Mouse (Mus musculus): ENCODE measurements around the gene Usp4.
A peak's percentile ranks its signal among the peaks of the same experiment; 100 is the strongest.

The Usp4 gene

DNA sequence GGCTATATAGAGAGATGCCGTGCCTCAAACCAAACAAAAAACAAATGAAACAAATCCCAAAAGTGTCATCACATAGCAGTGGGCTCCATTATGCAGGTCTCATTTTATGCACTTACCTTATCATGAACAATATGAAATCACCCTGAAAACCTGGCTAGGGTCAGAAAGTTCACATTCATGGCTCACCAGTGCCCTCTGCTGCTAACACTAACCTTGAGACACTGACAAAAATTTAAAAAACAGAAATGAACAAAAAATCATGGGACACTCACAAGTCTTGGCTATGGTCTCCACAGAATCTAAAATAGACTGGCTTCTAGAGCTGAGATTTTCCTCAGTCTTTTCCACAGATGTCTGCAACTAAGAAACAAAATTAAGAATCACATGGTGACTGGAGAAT, 64.6 kb downstream of the Usp4 start:
- DNase-seq (ENCODE audit: low spot score) = peak; percentile 37

DNA sequence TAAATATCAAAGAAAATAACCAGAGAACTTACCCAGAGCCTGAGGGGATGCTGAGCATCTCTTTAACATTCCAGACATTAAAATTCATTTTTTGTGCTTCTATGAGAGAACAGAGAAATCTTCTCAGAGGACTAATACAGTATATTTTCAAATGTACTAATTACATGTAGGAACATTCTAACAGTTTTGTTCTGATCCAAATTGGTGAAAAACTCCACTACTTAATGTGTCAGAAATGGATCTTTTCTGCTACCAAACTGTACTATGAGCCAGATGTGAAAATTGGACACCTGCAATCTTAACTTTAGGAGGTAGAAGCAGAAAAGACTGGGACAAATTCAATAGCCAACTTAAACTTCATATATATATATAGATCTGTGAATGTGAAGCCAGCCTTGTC, 80.7 kb downstream of the Usp4 start, which contains the start of gene Ccdc36:
Ccdc36 (minus strand) TSS at position 101 of the 400 bp plus-strand sequence.
- DNase-seq (ENCODE audit: low spot score) = no peak

GRCm38 (mm10) chr9:108431431-108432067, 83.9 kb downstream of the Usp4 start:
- peak; percentile 39 for DNase-seq (ENCODE audit: low spot score)

GRCm38 (mm10) chr9:108436182-108436581, 88.5 kb downstream of the Usp4 start, which contains the start of gene BC048562:
TSS of gene BC048562 (plus strand) at chr9:108436482.
- no peak for DNase-seq (ENCODE audit: low spot score)

DNA sequence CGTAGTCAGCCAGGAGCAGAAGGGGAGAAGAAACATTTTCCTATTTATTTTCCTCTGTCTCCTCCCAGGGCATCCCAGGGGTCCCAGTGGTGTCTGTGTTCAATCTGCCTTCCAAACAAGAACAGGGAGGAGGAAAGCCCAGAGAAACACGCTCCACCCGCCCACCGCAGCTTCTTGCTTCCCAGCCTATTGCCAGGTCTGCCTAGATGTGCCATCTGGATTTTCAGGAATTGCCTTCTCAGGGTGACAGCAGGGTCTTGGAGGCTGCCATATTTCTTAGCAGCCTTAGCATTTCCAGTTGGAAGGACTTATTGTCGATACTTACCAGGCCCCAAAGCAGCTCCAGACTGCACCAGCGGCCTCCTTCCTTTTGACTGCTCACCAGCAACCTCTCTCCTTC, 91.5 kb downstream of the Usp4 start:
- DNase-seq (ENCODE audit: low spot score) = no peak

GRCm38 (mm10) chr9:108440485-108440884, 92.8 kb downstream of the Usp4 start:
- no peak for DNase-seq (ENCODE audit: low spot score)

DNA sequence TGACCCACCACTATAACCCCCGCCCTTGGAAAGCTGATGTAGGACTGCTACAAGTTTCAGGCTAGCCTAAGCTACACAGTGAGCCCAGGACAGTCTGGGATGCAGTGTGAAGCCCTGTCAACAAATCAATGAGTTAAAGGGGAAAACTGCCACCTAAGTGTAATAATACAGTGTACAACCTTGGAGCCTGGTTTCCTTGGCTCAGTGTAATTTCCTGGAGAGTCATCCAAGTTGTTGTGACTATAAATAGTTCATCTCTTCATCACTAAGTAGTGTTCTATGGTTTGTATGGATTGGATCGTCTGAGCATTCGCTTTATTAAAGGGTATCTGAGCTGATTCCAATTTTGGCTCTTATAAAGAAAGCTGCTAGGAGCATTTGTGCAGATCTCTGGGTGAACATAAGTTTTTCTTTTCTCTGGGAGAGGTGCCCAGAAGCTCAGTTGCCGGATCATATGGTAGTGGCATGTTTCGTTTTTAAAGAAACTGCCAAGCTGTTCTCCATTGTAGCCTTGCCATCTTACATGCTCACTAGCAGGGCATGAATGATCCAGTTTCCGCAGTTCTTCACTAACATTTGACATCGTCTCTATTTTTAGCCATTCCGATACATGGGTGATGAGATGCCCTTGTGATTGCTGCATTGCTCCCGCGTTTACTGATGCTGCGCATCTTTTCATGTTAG, 93.7 kb downstream of the Usp4 start:
- no peak for DNase-seq (ENCODE audit: low spot score)

Data from c-Kit-positive CD71-positive TER-119-positive erythroid progenitor cells, embryonic 14.5 days (primary cell).